Comparison of ENCODE assay signal across 8 mouse cellular contexts in genomic region chr14:120137680-120138136, GRCm38 (mm10).
A peak's percentile ranks its signal among the peaks of the same experiment; 100 is the strongest.
DNase-seq lines count a peak whose midpoint lies in the region; ATAC-seq lines count a peak whose summit lies in the region.

No protein-coding gene starts in this region.

- no peaks in the 10 kb centered on the region for H3K9me3 ChIP-seq in megakaryocyte, embryonic 14.5 days

- H3K27me3 ChIP-seq in megakaryocyte, embryonic 14.5 days (replicated peaks), result peaks cover 3% of the 10 kb centered on the region

- peak overlapping the region; percentile 89 for H3K4me3 ChIP-seq in megakaryocyte, embryonic 14.5 days (replicated peaks)

- DNase-seq in adrenal gland, adult 2 months, result peak; percentile 95
- peak; percentile 93 for DNase-seq in embryo, embryonic 11 days
- peak; percentile 92 for DNase-seq in gastrocnemius, postnatal 25 days
- DNase-seq in left cerebral cortex, adult 9 months (ENCODE audit: low spot score in 2 of 2), result peak; percentile 59 to 94
- peak; percentile 90 to 96 for DNase-seq in right cerebral cortex, adult 2 months (ENCODE audit: low spot score in 2 of 2)
- DNase-seq in urinary bladder, postnatal 14 days (ENCODE audit: low spot score), result peak; percentile 96

- no peaks in the 10 kb centered on the region for H3K36me3 ChIP-seq in megakaryocyte, embryonic 14.5 days (replicated peaks; ENCODE audit: low read length)

- ATAC-seq in inflammation-experienced regulatory T-cells, adult 6 months, result peak; percentile 88

- H3K4me1 ChIP-seq in megakaryocyte, embryonic 14.5 days, result peaks cover 19% of the 10 kb centered on the region

Comparison
In these comparisons a context has a peak if more than half of its experiments do, and no peak if none do; other contexts are left out.
1. Peak in every context shown above with its lines: DNase-seq, ATAC-seq and H3K4me3 ChIP-seq.